Mouse (Mus musculus): ENCODE measurements around the gene Lhfp.

Gene Lhfp

GRCm38 (mm10) chr3:53041411-53042239 is at the start of gene Lhfp:
Gene Lhfp, plus strand, starts transcription at chr3:53041528.
- peak; percentile 15 for DNase-seq

GRCm38 (mm10) chr3:52993296-52993695 is 48.0 kb upstream of the Lhfp start:
- DNase-seq: no peak

- no peak for DNase-seq
Measured at GRCm38 (mm10) chr3:52994666-52995065, 46.7 kb upstream of the Lhfp start.

- peak; percentile 31 for DNase-seq
Measured at GRCm38 (mm10) chr3:52996635-52997034, 44.7 kb upstream of the Lhfp start.

- no peak for DNase-seq
Measured at GRCm38 (mm10) chr3:52997381-52997780, 43.9 kb upstream of the Lhfp start.

- no peak for DNase-seq
Measured at GRCm38 (mm10) chr3:52999016-52999744, 42.1 kb upstream of the Lhfp start.

GRCm38 (mm10) chr3:52999996-53000395 is 41.3 kb upstream of the Lhfp start:
- DNase-seq: no peak

GRCm38 (mm10) chr3:53002076-53002475 is 39.3 kb upstream of the Lhfp start:
- DNase-seq: no peak

GRCm38 (mm10) chr3:53004406-53005114 is 36.8 kb upstream of the Lhfp start:
- peak; percentile 38 for DNase-seq

GRCm38 (mm10) chr3:53007411-53007810 is 33.9 kb upstream of the Lhfp start:
- DNase-seq: no peak

- peak; percentile 91 for DNase-seq
Measured at GRCm38 (mm10) chr3:53016436-53017340, 24.6 kb upstream of the Lhfp start, which contains the start of gene Cog6. Gene Cog6, minus strand, starts transcription at chr3:53017237.

- no peak for DNase-seq
Measured at GRCm38 (mm10) chr3:53027333-53027732, 14.0 kb upstream of the Lhfp start.

GRCm38 (mm10) chr3:53029046-53029445 is 12.3 kb upstream of the Lhfp start:
- DNase-seq: peak; percentile 30

GRCm38 (mm10) chr3:53031586-53031985 is 9.7 kb upstream of the Lhfp start:
- DNase-seq: no peak

- no peak for DNase-seq
Measured at GRCm38 (mm10) chr3:53032432-53032831, 8.9 kb upstream of the Lhfp start.

- no peak for DNase-seq
Measured at GRCm38 (mm10) chr3:53033448-53033847, 7.9 kb upstream of the Lhfp start.

- DNase-seq: no peak
Measured at GRCm38 (mm10) chr3:53036076-53036475, 5.3 kb upstream of the Lhfp start.

- DNase-seq: no peak
Measured at GRCm38 (mm10) chr3:53036941-53037340, 4.4 kb upstream of the Lhfp start.

- DNase-seq: peak; percentile 35
Measured at GRCm38 (mm10) chr3:53038913-53039312, 2.4 kb upstream of the Lhfp start.

GRCm38 (mm10) chr3:53039746-53040145 is 1.6 kb upstream of the Lhfp start:
- DNase-seq: no peak

GRCm38 (mm10) chr3:53040593-53041410 is 526 bp upstream of the Lhfp start:
- no peak for DNase-seq

GRCm38 (mm10) chr3:53042240-53042567 is 876 bp downstream of the Lhfp start:
- DNase-seq: no peak
